Comparison of ENCODE assay signal across 12 mouse cellular contexts in genomic region chr3:102508455-102508854, GRCm38 (mm10). TPM values are rescaled to one million over a fixed set of nuclear protein-coding genes. Genes with fewer than 3 reads are reported as not detected.
DNase-seq lines count a peak whose midpoint lies in the region; ATAC-seq and TF ChIP-seq lines count a peak whose summit lies in the region.
"Had no signal": no experiment of that assay in that cellular context is flagged by ENCODE, and none has a peak within 500 bp of the region (broad histone marks: within the 10 kb centered on the region; RNA-seq: fewer than 3 reads in every experiment).

No protein-coding gene starts in this region.

- WGBS in embryonic facial prominence, embryonic 12.5 days: 59% methylated on average over 9 of the region's 9 CpGs
- WGBS in embryonic facial prominence, embryonic 10.5 days: 67% methylated on average over 9 of the region's 9 CpGs
- WGBS in neural tube, embryonic 11.5 days: 20% methylated on average over 9 of the region's 9 CpGs
- WGBS in forebrain, postnatal 0 days: 5% methylated on average over 9 of the region's 9 CpGs

- no peaks in the 10 kb centered on the region for H3K9me3 ChIP-seq in embryonic facial prominence, embryonic 12.5 days
- no peaks in the 10 kb centered on the region for H3K9me3 ChIP-seq in embryonic facial prominence, embryonic 10.5 days
- H3K9me3 ChIP-seq in neural tube, embryonic 11.5 days (ENCODE audit: control insufficient read depth, low read length): no peaks in the 10 kb centered on the region
- H3K9me3 ChIP-seq in forebrain, postnatal 0 days (ENCODE audit: low read length): no peaks in the 10 kb centered on the region
- H3K9me3 ChIP-seq: midbrain, embryonic 12.5 days; stomach, embryonic 15.5 days had no signal

- H3K4me1 ChIP-seq in embryonic facial prominence, embryonic 12.5 days: peaks cover 31% of the 10 kb centered on the region
- H3K4me1 ChIP-seq in embryonic facial prominence, embryonic 10.5 days: peaks cover 16% of the 10 kb centered on the region
- peaks cover 2% of the 10 kb centered on the region; the same call in 1 of the 2 replicates for H3K4me1 ChIP-seq in neural tube, embryonic 11.5 days (ENCODE audit: control insufficient read depth, insufficient read depth, low read length)
- no peaks in the 10 kb centered on the region for H3K4me1 ChIP-seq in forebrain, postnatal 0 days (ENCODE audit: insufficient read depth)
- H3K4me1 ChIP-seq: stomach, embryonic 15.5 days had no signal

- H3K27ac ChIP-seq in embryonic facial prominence, embryonic 12.5 days: peak overlapping the region; percentile 74
- no peak overlapping the region for H3K27ac ChIP-seq in embryonic facial prominence, embryonic 10.5 days (replicated peaks)
- no peak overlapping the region for H3K27ac ChIP-seq in neural tube, embryonic 11.5 days (ENCODE audit: low read depth, low read length)
- no peak overlapping the region for H3K27ac ChIP-seq in forebrain, postnatal 0 days (ENCODE audit: low read depth, low read length)
- H3K27ac ChIP-seq: midbrain, embryonic 12.5 days; stomach, embryonic 15.5 days had no signal

- no peak overlapping the region for H3K4me2 ChIP-seq in embryonic facial prominence, embryonic 12.5 days (replicated peaks)
- H3K4me2 ChIP-seq in neural tube, embryonic 11.5 days (ENCODE audit: low read depth): no peak overlapping the region
- H3K4me2 ChIP-seq in forebrain, postnatal 0 days (ENCODE audit: low read depth): no peak overlapping the region
- H3K4me2 ChIP-seq: midbrain, embryonic 12.5 days; stomach, embryonic 15.5 days had no signal

- no peaks in the 10 kb centered on the region for H3K27me3 ChIP-seq in embryonic facial prominence, embryonic 12.5 days
- no peaks in the 10 kb centered on the region for H3K27me3 ChIP-seq in embryonic facial prominence, embryonic 10.5 days (replicated peaks; ENCODE audit: low read depth, poor library complexity, severe bottlenecking)
- H3K27me3 ChIP-seq in neural tube, embryonic 11.5 days (ENCODE audit: control insufficient read depth, insufficient read depth, low read length): no peaks in the 10 kb centered on the region
- no peaks in the 10 kb centered on the region for H3K27me3 ChIP-seq in forebrain, postnatal 0 days (ENCODE audit: insufficient read depth, low read length)
- H3K27me3 ChIP-seq: midbrain, embryonic 12.5 days; stomach, embryonic 15.5 days had no signal

- no peak overlapping the region for H3K4me3 ChIP-seq in embryonic facial prominence, embryonic 12.5 days
- H3K4me3 ChIP-seq in embryonic facial prominence, embryonic 10.5 days: no peak overlapping the region
- no peak overlapping the region for H3K4me3 ChIP-seq in neural tube, embryonic 11.5 days (ENCODE audit: low read depth, low read length)
- H3K4me3 ChIP-seq in forebrain, postnatal 0 days (ENCODE audit: low read depth, low read length): no peak overlapping the region
- H3K4me3 ChIP-seq: midbrain, embryonic 12.5 days; stomach, embryonic 15.5 days had no signal

- DNase-seq in embryonic facial prominence, embryonic 10.5 days (ENCODE audit: low spot score): no peak
- DNase-seq in neural tube, embryonic 11.5 days (ENCODE audit: low spot score): peak; percentile 24
- no peak for DNase-seq in neural tube, embryonic 10.5 days (ENCODE audit: extremely low spot score, low spot score)
- DNase-seq in forebrain, postnatal 0 days: peak; percentile 9
- no peak for DNase-seq in layer of hippocampus, adult 18-20 months (ENCODE audit: low spot score in 2 of 2)
- no peak for DNase-seq in heart, adult 18-20 months
- DNase-seq: cerebellum, adult 11-12 months; heart, postnatal 36 days; thymus, postnatal 25 days had no signal

- H3K9ac ChIP-seq in embryonic facial prominence, embryonic 12.5 days: no peak overlapping the region
- no peak overlapping the region for H3K9ac ChIP-seq in neural tube, embryonic 11.5 days (ENCODE audit: low read length)
- no peak overlapping the region for H3K9ac ChIP-seq in forebrain, postnatal 0 days
- H3K9ac ChIP-seq: midbrain, embryonic 12.5 days; stomach, embryonic 15.5 days had no signal

- no peak for TF ChIP-seq CTCF in forebrain, postnatal 0 days (IDR thresholded peaks at IDR 0.05; ENCODE audit: low read depth)

- no peak for ATAC-seq in embryonic facial prominence, embryonic 12.5 days (ENCODE audit: insufficient number of reproducible peaks, insufficient read depth, low FRiP score, low TSS enrichment)
- ATAC-seq in neural tube, embryonic 11.5 days (ENCODE audit: insufficient read depth, low FRiP score, low TSS enrichment): no peak
- peak; percentile 40; the same call in 1 of the 2 replicates for ATAC-seq in forebrain, postnatal 0 days

- no peaks in the 10 kb centered on the region for H3K36me3 ChIP-seq in embryonic facial prominence, embryonic 12.5 days
- no peaks in the 10 kb centered on the region for H3K36me3 ChIP-seq in embryonic facial prominence, embryonic 10.5 days (replicated peaks)
- no peaks in the 10 kb centered on the region for H3K36me3 ChIP-seq in neural tube, embryonic 11.5 days (ENCODE audit: control insufficient read depth, insufficient read depth, low read length)
- H3K36me3 ChIP-seq in forebrain, postnatal 0 days (ENCODE audit: insufficient read depth): no peaks in the 10 kb centered on the region
- H3K36me3 ChIP-seq: midbrain, embryonic 12.5 days; stomach, embryonic 15.5 days had no signal

RNA-seq across cellular contexts. Expression of gene Ngf, which starts 38.7 kb away (rescaled TPM):
- polyA plus RNA-seq in embryonic facial prominence, embryonic 12.5 days (2016; fragmentation: Nextera tagmentation; extraction: Ambion mirVana): 6.7 and 12.4 TPM in 2 replicates
- polyA plus RNA-seq in embryonic facial prominence, embryonic 10.5 days (2016; fragmentation: Nextera tagmentation; extraction: Ambion mirVana): 1.4 and 2.3 TPM in 2 replicates
- polyA plus RNA-seq in neural tube, embryonic 11.5 days (2014; fragmentation: Nextera tagmentation; extraction: Ambion mirVana): 1.0 and 2.2 TPM in 2 replicates
- total RNA-seq in forebrain, postnatal 0 days (2014; rRNA removed): 1.2 and 3.2 TPM in 2 replicates
- polyA plus RNA-seq in forebrain, postnatal 0 days (2015; fragmentation: Nextera tagmentation; extraction: Ambion mirVana): 1.1 and 1.2 TPM in 2 replicates
- 10 to 100 TPM; 10.3 to 13.2 TPM for total RNA-seq in layer of hippocampus, adult 18-20 months (2021)
- 1 to 10 TPM; 3.4 to 3.9 TPM for total RNA-seq in heart, adult 18-20 months (2021)

Comparison
In these comparisons a context has a peak if more than half of its experiments do, and no peak if none do; other contexts are left out.
1. DNase-seq: peak in neural tube, embryonic 11.5 days (single experiment) and forebrain, postnatal 0 days (single experiment); none in embryonic facial prominence, embryonic 10.5 days (single experiment), neural tube, embryonic 10.5 days (single experiment), layer of hippocampus, adult 18-20 months (0 of 2) and heart, adult 18-20 months (0 of 2).